Mouse (Mus musculus): ENCODE results near the gene Hhatl. TPM values are rescaled to one million over a fixed set of nuclear protein-coding genes. Genes with fewer than 3 reads are reported as not detected.

Gene Hhatl
- polyA plus RNA-seq, 1 experiment, result not detected

- peak overlapping the region; percentile 76 for H3K27ac ChIP-seq (ENCODE audit: insufficient read depth, low read depth, low read length)
- WGBS, result 44% methylated on average over 15 of the region's 15 CpGs
- no peak overlapping the region for H3K4me3 ChIP-seq (ENCODE audit: insufficient read depth, low read depth, low read length)
- peaks cover 20% of the 10 kb centered on the region; the same call in 1 of the 2 replicates for H3K4me1 ChIP-seq (ENCODE audit: control insufficient read depth, insufficient read depth, low read length)
- no peak for TF ChIP-seq CTCF (IDR thresholded peaks at IDR 0.05; ENCODE audit: insufficient read depth, low read depth, low read length)
- TF ChIP-seq POLR2A (IDR thresholded peaks at IDR 0.05; ENCODE audit: insufficient read depth, low read depth, low read length), result no peak
Observed at GRCm38 (mm10) chr9:121810081-121810821, 17.9 kb upstream of the Hhatl start.

GRCm38 (mm10) chr9:121808511-121808910 is 16.2 kb upstream of the Hhatl start:
- peaks cover 20% of the 10 kb centered on the region; the same call in 1 of the 2 replicates for H3K4me1 ChIP-seq (ENCODE audit: control insufficient read depth, insufficient read depth, low read length)
- H3K4me3 ChIP-seq (ENCODE audit: insufficient read depth, low read depth, low read length), result no peak overlapping the region
- no peak for TF ChIP-seq POLR2A (IDR thresholded peaks at IDR 0.05; ENCODE audit: insufficient read depth, low read depth, low read length)
- TF ChIP-seq CTCF (IDR thresholded peaks at IDR 0.05; ENCODE audit: insufficient read depth, low read depth, low read length), result no peak
- peak overlapping the region; percentile 22 for H3K27ac ChIP-seq (ENCODE audit: insufficient read depth, low read depth, low read length)
- WGBS, result 74% methylated on average over 3 of the region's 3 CpGs

GRCm38 (mm10) chr9:121807947-121808346 is 15.6 kb upstream of the Hhatl start:
- WGBS, result 49% methylated on average over 7 of the region's 7 CpGs
- no peak overlapping the region for H3K4me3 ChIP-seq (ENCODE audit: insufficient read depth, low read depth, low read length)
- peak overlapping the region; percentile 22 for H3K27ac ChIP-seq (ENCODE audit: insufficient read depth, low read depth, low read length)
- no peak for TF ChIP-seq CTCF (IDR thresholded peaks at IDR 0.05; ENCODE audit: insufficient read depth, low read depth, low read length)
- TF ChIP-seq POLR2A (IDR thresholded peaks at IDR 0.05; ENCODE audit: insufficient read depth, low read depth, low read length), result no peak
- peaks cover 20% of the 10 kb centered on the region; the same call in 1 of the 2 replicates for H3K4me1 ChIP-seq (ENCODE audit: control insufficient read depth, insufficient read depth, low read length)

- 64% methylated on average over 1 of the region's 1 CpGs for WGBS
- H3K4me1 ChIP-seq (ENCODE audit: control insufficient read depth, insufficient read depth, low read length), result peaks cover 20% of the 10 kb centered on the region; the same call in 1 of the 2 replicates
- TF ChIP-seq CTCF (IDR thresholded peaks at IDR 0.05; ENCODE audit: insufficient read depth, low read depth, low read length) (no peak), POLR2A (IDR thresholded peaks at IDR 0.05; ENCODE audit: insufficient read depth, low read depth, low read length) (no peak)
- no peak overlapping the region for H3K4me3 ChIP-seq (ENCODE audit: insufficient read depth, low read depth, low read length)
- H3K27ac ChIP-seq (ENCODE audit: insufficient read depth, low read depth, low read length), result peak overlapping the region; percentile 22
Observed at GRCm38 (mm10) chr9:121807546-121807945, 15.2 kb upstream of the Hhatl start.

GRCm38 (mm10) chr9:121802747-121803146 is 10.4 kb upstream of the Hhatl start:
- Histone ChIP-seq H3K4me1 (ENCODE audit: control insufficient read depth, insufficient read depth, low read length) (peaks cover 8% of the 10 kb centered on the region; the same call in 1 of the 2 replicates), H3K4me3 (ENCODE audit: insufficient read depth, low read depth, low read length) (no peak overlapping the region), H3K27ac (ENCODE audit: insufficient read depth, low read depth, low read length) (no peak overlapping the region)
- no peak for TF ChIP-seq CTCF (IDR thresholded peaks at IDR 0.05; ENCODE audit: insufficient read depth, low read depth, low read length)
- TF ChIP-seq POLR2A (IDR thresholded peaks at IDR 0.05; ENCODE audit: insufficient read depth, low read depth, low read length), result no peak
- 83% methylated on average over 7 of the region's 7 CpGs for WGBS

- 58% methylated on average over 6 of the region's 6 CpGs for WGBS
- TF ChIP-seq POLR2A (IDR thresholded peaks at IDR 0.05; ENCODE audit: insufficient read depth, low read depth, low read length) (no peak), CTCF (IDR thresholded peaks at IDR 0.05; ENCODE audit: insufficient read depth, low read depth, low read length) (no peak)
- peaks cover 17% of the 10 kb centered on the region; the same call in 1 of the 2 replicates for H3K4me1 ChIP-seq (ENCODE audit: control insufficient read depth, insufficient read depth, low read length)
- no peak overlapping the region for H3K4me3 ChIP-seq (ENCODE audit: insufficient read depth, low read depth, low read length)
- no peak overlapping the region for H3K27ac ChIP-seq (ENCODE audit: insufficient read depth, low read depth, low read length)
Observed at GRCm38 (mm10) chr9:121798887-121799520, 6.7 kb upstream of the Hhatl start.

- H3K27ac ChIP-seq (ENCODE audit: insufficient read depth, low read depth, low read length), result no peak overlapping the region
- no peak overlapping the region for H3K4me3 ChIP-seq (ENCODE audit: insufficient read depth, low read depth, low read length)
- TF ChIP-seq CTCF (IDR thresholded peaks at IDR 0.05; ENCODE audit: insufficient read depth, low read depth, low read length) (no peak), POLR2A (IDR thresholded peaks at IDR 0.05; ENCODE audit: insufficient read depth, low read depth, low read length) (no peak)
- H3K4me1 ChIP-seq (ENCODE audit: control insufficient read depth, insufficient read depth, low read length), result peaks cover 21% of the 10 kb centered on the region
- 56% methylated on average over 12 of the region's 12 CpGs for WGBS
Observed at GRCm38 (mm10) chr9:121797722-121798121, 5.4 kb upstream of the Hhatl start.

GRCm38 (mm10) chr9:121794972-121795539 is 2.7 kb upstream of the Hhatl start:
- H3K27ac ChIP-seq (ENCODE audit: insufficient read depth, low read depth, low read length), result no peak overlapping the region
- no peak overlapping the region for H3K4me3 ChIP-seq (ENCODE audit: insufficient read depth, low read depth, low read length)
- peaks cover 45% of the 10 kb centered on the region for H3K4me1 ChIP-seq (ENCODE audit: control insufficient read depth, insufficient read depth, low read length)
- WGBS, result 40% methylated on average over 1 of the region's 1 CpGs
- TF ChIP-seq POLR2A (IDR thresholded peaks at IDR 0.05; ENCODE audit: insufficient read depth, low read depth, low read length) (no peak), CTCF (IDR thresholded peaks at IDR 0.05; ENCODE audit: insufficient read depth, low read depth, low read length) (no peak)

- Histone ChIP-seq H3K27ac (ENCODE audit: insufficient read depth, low read depth, low read length) (peak overlapping the region; percentile 23; the same call in 1 of the 2 replicates), H3K4me3 (ENCODE audit: insufficient read depth, low read depth, low read length) (peak overlapping the region; percentile 22), H3K4me1 (ENCODE audit: control insufficient read depth, insufficient read depth, low read length) (peaks cover 46% of the 10 kb centered on the region)
- WGBS, result 42% methylated on average over 5 of the region's 5 CpGs
- TF ChIP-seq CTCF (IDR thresholded peaks at IDR 0.05; ENCODE audit: insufficient read depth, low read depth, low read length), result no peak
- TF ChIP-seq POLR2A (IDR thresholded peaks at IDR 0.05; ENCODE audit: insufficient read depth, low read depth, low read length), result no peak
Observed at GRCm38 (mm10) chr9:121791206-121791605, 1.1 kb downstream of the Hhatl start.
